Mouse (Mus musculus): ENCODE results near the gene Gm45713. TPM values are rescaled to one million over a fixed set of nuclear protein-coding genes. Genes with fewer than 3 reads are reported as not detected.

The Gm45713 gene
- polyA plus RNA-seq, 1 experiment, result 0.06 TPM

- H3K4me3 ChIP-seq (ENCODE audit: control insufficient read depth, low read depth, low read length), result no peak overlapping the region
- H3K36me3 ChIP-seq (ENCODE audit: control insufficient read depth, insufficient read depth, low read length), result no peaks in the 10 kb centered on the region
- H3K4me1 ChIP-seq (ENCODE audit: control insufficient read depth, insufficient read depth, low read length), result peaks cover 22% of the 10 kb centered on the region
- no peak overlapping the region for H3K27ac ChIP-seq (ENCODE audit: control insufficient read depth, insufficient read depth, low read depth, low read length)
- TF ChIP-seq CTCF (IDR thresholded peaks at IDR 0.05; ENCODE audit: control insufficient read depth, insufficient read depth, insufficient replicate concordance, low read depth, low read length) (no peak), POLR2A (IDR thresholded peaks at IDR 0.05; ENCODE audit: control insufficient read depth, low read depth, low read length) (no peak)
- H3K27me3 ChIP-seq (ENCODE audit: control insufficient read depth, insufficient read depth, low read length), result no peaks in the 10 kb centered on the region; the same call in 1 of the 2 replicates
These were observed 41.9 kb downstream of the Gm45713 start for GRCm38 (mm10) chr7:45094121-45094520.

- TF ChIP-seq CTCF (IDR thresholded peaks at IDR 0.05; ENCODE audit: control insufficient read depth, insufficient read depth, insufficient replicate concordance, low read depth, low read length), result no peak
- no peak for TF ChIP-seq POLR2A (IDR thresholded peaks at IDR 0.05; ENCODE audit: control insufficient read depth, low read depth, low read length)
- Histone ChIP-seq H3K4me3 (ENCODE audit: control insufficient read depth, low read depth, low read length) (no peak overlapping the region), H3K27ac (ENCODE audit: control insufficient read depth, insufficient read depth, low read depth, low read length) (no peak overlapping the region), H3K36me3 (ENCODE audit: control insufficient read depth, insufficient read depth, low read length) (no peaks in the 10 kb centered on the region), H3K4me1 (ENCODE audit: control insufficient read depth, insufficient read depth, low read length) (peaks cover 22% of the 10 kb centered on the region), H3K27me3 (ENCODE audit: control insufficient read depth, insufficient read depth, low read length) (no peaks in the 10 kb centered on the region; the same call in 1 of the 2 replicates)
These were observed 42.5 kb downstream of the Gm45713 start for GRCm38 (mm10) chr7:45093516-45093905.

GRCm38 (mm10) chr7:45092828-45093515 lies 43.1 kb downstream of the Gm45713 start:
- H3K27me3 ChIP-seq (ENCODE audit: control insufficient read depth, insufficient read depth, low read length), result no peaks in the 10 kb centered on the region; the same call in 1 of the 2 replicates
- no peak overlapping the region for H3K27ac ChIP-seq (ENCODE audit: control insufficient read depth, insufficient read depth, low read depth, low read length)
- peaks cover 25% of the 10 kb centered on the region for H3K4me1 ChIP-seq (ENCODE audit: control insufficient read depth, insufficient read depth, low read length)
- no peak overlapping the region for H3K4me3 ChIP-seq (ENCODE audit: control insufficient read depth, low read depth, low read length)
- TF ChIP-seq POLR2A (IDR thresholded peaks at IDR 0.05; ENCODE audit: control insufficient read depth, low read depth, low read length) (no peak), CTCF (IDR thresholded peaks at IDR 0.05; ENCODE audit: control insufficient read depth, insufficient read depth, insufficient replicate concordance, low read depth, low read length) (no peak)
- no peaks in the 10 kb centered on the region for H3K36me3 ChIP-seq (ENCODE audit: control insufficient read depth, insufficient read depth, low read length)

GRCm38 (mm10) chr7:45092048-45092447 lies 44.0 kb downstream of the Gm45713 start, which contains the start of gene Rcn3:
Rcn3 (minus strand) TSS chr7:45092221.
- TF ChIP-seq POLR2A (IDR thresholded peaks at IDR 0.05; ENCODE audit: control insufficient read depth, low read depth, low read length) (no peak), CTCF (IDR thresholded peaks at IDR 0.05; ENCODE audit: control insufficient read depth, insufficient read depth, insufficient replicate concordance, low read depth, low read length) (no peak)
- no peaks in the 10 kb centered on the region; the same call in 1 of the 2 replicates for H3K27me3 ChIP-seq (ENCODE audit: control insufficient read depth, insufficient read depth, low read length)
- no peaks in the 10 kb centered on the region for H3K36me3 ChIP-seq (ENCODE audit: control insufficient read depth, insufficient read depth, low read length)
- H3K4me3 ChIP-seq (ENCODE audit: control insufficient read depth, low read depth, low read length), result peak within 1 kb of the TSS; percentile 51
- H3K4me1 ChIP-seq (ENCODE audit: control insufficient read depth, insufficient read depth, low read length), result peaks cover 25% of the 10 kb centered on the region
- H3K27ac ChIP-seq (ENCODE audit: control insufficient read depth, insufficient read depth, low read depth, low read length), result no peak within 1 kb of the TSS; the same call in none of the 2 replicates

- TF ChIP-seq CTCF (IDR thresholded peaks at IDR 0.05; ENCODE audit: control insufficient read depth, insufficient read depth, insufficient replicate concordance, low read depth, low read length) (no peak), POLR2A (IDR thresholded peaks at IDR 0.05; ENCODE audit: control insufficient read depth, low read depth, low read length) (no peak)
- Histone ChIP-seq H3K4me3 (ENCODE audit: control insufficient read depth, low read depth, low read length) (peak overlapping the region; percentile 51), H3K27ac (ENCODE audit: control insufficient read depth, insufficient read depth, low read depth, low read length) (no peak overlapping the region; the same call in 1 of the 2 replicates), H3K27me3 (ENCODE audit: control insufficient read depth, insufficient read depth, low read length) (no peaks in the 10 kb centered on the region; the same call in 1 of the 2 replicates), H3K36me3 (ENCODE audit: control insufficient read depth, insufficient read depth, low read length) (no peaks in the 10 kb centered on the region), H3K4me1 (ENCODE audit: control insufficient read depth, insufficient read depth, low read length) (peaks cover 25% of the 10 kb centered on the region)
These were observed 44.7 kb downstream of the Gm45713 start for GRCm38 (mm10) chr7:45091001-45091990.

GRCm38 (mm10) chr7:45090251-45090977 lies 45.6 kb downstream of the Gm45713 start:
- Histone ChIP-seq H3K36me3 (ENCODE audit: control insufficient read depth, insufficient read depth, low read length) (no peaks in the 10 kb centered on the region), H3K27me3 (ENCODE audit: control insufficient read depth, insufficient read depth, low read length) (no peaks in the 10 kb centered on the region; the same call in 1 of the 2 replicates), H3K4me3 (ENCODE audit: control insufficient read depth, low read depth, low read length) (no peak overlapping the region), H3K27ac (ENCODE audit: control insufficient read depth, insufficient read depth, low read depth, low read length) (no peak overlapping the region), H3K4me1 (ENCODE audit: control insufficient read depth, insufficient read depth, low read length) (peaks cover 25% of the 10 kb centered on the region)
- no peak for TF ChIP-seq CTCF (IDR thresholded peaks at IDR 0.05; ENCODE audit: control insufficient read depth, insufficient read depth, insufficient replicate concordance, low read depth, low read length)
- TF ChIP-seq POLR2A (IDR thresholded peaks at IDR 0.05; ENCODE audit: control insufficient read depth, low read depth, low read length), result no peak

All from testis, adult 2 months (tissue).